Mouse (Mus musculus) urinary bladder, postnatal 14 days (tissue): ENCODE measurements around the gene Dcpp1.
"Not testable (repeated sequence)": the region's sequence is repeated elsewhere in the genome, so short reads cannot be mapped to it uniquely, and the experiment has no call there.

ENCODE experiments used
- DNase-seq: peaks from one replicate; pipeline ENCODE4 v3.0.0; 2021; ENCODE audit warnings: low spot score

Gene Dcpp1

GRCm38 (mm10) chr17:23880576-23880975, at the start of gene Dcpp1, which contains the start of gene Dcpp2:
Gene Dcpp1, plus strand, starts transcription at chr17:23880876.
Gene Dcpp2, plus strand, starts transcription at chr17:23880880.
- DNase-seq = not testable (repeated sequence)

- DNase-seq = no peak
Measured at GRCm38 (mm10) chr17:23831201-23831600, 49.5 kb upstream of the Dcpp1 start.

GRCm38 (mm10) chr17:23836006-23836575, 44.6 kb upstream of the Dcpp1 start, which contains the start of gene Prss33:
Gene Prss33, minus strand, starts transcription at chr17:23836056.
- no peak for DNase-seq

DNA sequence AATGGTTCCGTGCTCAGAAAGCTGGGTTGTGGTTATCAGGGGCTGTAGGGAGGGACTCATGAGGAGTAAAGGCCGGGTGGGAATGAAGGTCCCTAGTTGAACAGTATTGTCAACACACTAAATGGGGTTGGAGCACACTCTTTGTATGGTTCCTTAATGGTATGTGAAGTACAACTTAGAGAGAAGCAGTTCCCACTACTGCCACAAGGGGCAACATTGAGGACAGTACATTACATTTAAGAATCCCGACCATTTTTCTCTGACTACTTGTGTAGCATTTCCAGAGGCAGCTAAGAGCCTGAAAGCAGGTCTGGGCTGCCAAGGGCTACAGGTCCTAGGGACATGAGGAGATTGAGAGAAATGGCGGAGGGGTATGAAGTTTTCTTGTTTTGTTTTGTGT, 39.5 kb upstream of the Dcpp1 start:
- peak; percentile 66 for DNase-seq

GRCm38 (mm10) chr17:23843141-23843811, 37.4 kb upstream of the Dcpp1 start:
- DNase-seq = no peak

- DNase-seq = peak; percentile 57
Measured at GRCm38 (mm10) chr17:23843812-23844273, 36.8 kb upstream of the Dcpp1 start, which contains the start of the genes Prss32 and Prss41. Gene Prss32, plus strand, starts transcription at chr17:23843855. Gene Prss41, minus strand, starts transcription at chr17:23844172.

GRCm38 (mm10) chr17:23850028-23850427, 30.6 kb upstream of the Dcpp1 start:
- DNase-seq = no peak

- DNase-seq = peak; percentile 75
Measured at GRCm38 (mm10) chr17:23850853-23851749, 29.6 kb upstream of the Dcpp1 start.

GRCm38 (mm10) chr17:23853292-23853691, 27.4 kb upstream of the Dcpp1 start:
- DNase-seq = peak; percentile 72

DNA sequence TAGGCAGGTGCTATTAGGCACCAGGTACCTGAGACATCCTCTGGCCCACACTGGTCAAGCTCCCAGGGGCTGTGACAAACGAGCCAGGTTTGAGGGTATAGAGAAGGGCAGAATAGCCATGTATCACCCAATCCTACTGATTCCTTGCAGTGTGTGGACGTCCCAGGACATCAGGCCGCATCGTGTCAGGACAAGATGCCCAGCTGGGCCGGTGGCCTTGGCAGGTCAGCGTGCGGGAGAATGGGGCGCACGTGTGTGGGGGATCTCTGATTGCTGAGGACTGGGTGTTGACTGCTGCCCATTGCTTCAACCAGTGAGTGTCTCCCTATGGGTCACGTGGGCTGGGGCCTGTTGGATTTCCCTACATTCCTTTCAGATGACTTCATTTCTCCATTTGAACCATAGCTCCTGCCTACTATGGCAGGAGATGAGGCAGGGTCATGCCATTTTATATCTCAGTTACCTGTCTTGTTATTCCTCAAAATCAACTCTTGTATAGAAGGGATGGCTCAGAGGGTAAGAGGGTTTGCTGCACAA, 26.4 kb upstream of the Dcpp1 start:
- DNase-seq = no peak

- DNase-seq = peak; percentile 59
Measured at GRCm38 (mm10) chr17:23857193-23857592, 23.5 kb upstream of the Dcpp1 start.

DNA sequence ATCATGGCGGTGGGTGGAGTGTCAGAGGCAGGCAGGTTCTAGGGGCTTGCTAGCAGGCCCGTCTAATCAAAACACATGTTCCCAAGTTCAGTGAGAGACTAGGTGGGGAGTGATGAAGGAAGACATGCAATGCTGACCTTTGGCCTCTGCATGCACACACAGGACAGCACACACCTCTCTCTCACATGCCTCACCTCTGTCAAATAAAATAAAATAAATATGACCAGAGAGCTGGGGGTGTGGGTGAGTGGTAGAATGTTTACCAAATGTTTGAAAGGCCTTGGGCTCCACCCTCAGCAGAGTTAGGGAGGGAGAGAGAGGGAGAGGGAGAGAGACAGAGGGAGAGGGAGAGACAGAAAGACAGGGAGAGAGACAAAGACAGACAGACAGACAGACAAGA, 22.8 kb upstream of the Dcpp1 start:
- DNase-seq = peak; percentile 32

DNA sequence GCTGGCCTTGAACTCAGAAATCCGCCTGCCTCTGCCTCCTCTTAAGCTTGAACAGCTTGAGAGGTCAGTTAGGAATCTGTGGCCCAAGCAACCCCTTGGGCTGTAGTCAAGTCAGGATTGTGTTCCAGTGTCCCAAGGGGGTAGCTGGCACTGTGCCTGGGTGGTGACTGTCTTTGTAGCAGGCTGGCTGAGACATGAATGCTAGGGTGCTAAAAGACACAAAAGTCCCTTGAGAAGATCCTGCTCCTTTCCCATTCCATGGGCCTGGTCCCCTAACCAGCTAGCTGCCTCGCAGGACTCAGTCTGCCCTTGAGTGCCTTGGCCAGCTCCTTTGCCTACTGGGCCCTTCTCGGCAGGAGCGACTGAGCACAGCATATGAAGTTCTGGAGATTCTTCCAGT, 17.8 kb upstream of the Dcpp1 start:
- DNase-seq = no peak

GRCm38 (mm10) chr17:23867756-23868155, 12.9 kb upstream of the Dcpp1 start, which contains the start of gene Prss21:
Gene Prss21, plus strand, starts transcription at chr17:23868056.
- DNase-seq = no peak

- no peak for DNase-seq
Measured at GRCm38 (mm10) chr17:23868513-23868912, 12.2 kb upstream of the Dcpp1 start.

DNA sequence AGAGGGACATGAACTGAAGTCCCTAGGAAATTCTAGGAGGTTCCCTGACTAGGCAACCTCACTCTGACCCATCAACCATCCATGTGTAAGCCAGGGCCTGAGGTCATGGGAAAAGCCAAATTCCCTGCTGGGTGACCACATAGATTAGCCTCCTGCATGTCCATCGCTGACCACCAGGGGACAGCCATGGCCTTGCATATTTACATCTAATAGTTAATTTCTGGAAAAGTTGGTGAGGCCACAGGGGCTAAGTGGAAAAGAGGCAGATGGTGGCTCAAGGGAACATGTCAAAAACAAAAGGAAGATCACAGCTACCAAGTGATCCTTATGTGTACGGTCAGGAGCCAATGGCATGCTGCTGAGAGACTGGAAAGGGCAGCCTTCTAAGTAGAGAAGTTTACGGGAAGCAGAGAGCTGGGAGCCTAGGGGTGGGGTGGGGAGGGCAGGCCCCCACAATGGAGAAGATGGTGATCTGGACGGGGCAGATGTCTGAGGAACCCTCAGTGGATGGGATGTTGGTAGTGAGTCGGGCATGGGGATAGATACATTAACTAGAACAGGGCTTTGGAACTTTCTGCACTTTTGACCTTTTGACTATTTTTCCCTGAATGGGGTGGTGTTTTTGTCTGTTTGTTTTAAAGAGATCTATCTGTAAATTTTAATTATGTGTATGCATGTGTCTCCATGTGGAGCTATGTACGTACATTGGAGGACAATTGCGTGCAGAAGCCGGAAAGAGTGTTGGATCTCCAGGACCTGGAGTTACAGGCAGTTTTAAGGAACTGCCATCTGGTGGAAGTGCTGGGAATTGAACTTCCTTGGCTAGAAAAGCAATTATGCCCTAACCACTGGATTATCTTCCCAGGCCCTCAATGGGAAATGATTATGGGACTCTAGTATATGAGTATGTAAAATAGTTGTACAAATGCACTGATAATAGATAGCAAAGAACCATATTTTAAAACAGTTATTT, 6.5 kb upstream of the Dcpp1 start:
- peak; percentile 68 for DNase-seq

- no peak for DNase-seq
Measured at GRCm38 (mm10) chr17:23876741-23877140, 3.9 kb upstream of the Dcpp1 start.

GRCm38 (mm10) chr17:23877166-23877565, 3.5 kb upstream of the Dcpp1 start:
- no peak for DNase-seq

DNA sequence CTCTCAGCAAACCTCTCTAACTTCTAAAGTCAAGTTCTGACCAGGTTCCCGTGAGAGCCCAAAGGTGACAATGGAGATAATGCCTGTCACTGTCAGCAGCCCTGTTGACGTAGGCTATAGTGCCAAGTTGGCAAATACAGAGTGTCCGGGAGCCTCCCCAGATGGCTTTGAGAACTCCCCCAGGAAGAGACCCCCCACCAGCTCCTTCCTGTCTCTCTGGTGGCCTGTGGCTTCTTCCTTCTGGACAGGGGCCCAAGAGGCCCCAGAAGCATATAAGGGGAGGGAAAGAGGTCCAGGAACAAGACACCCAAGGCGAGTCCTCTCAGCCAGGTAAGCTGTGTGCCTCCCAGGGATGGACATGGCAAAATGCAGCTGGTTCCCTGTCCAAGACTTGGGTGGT, 36.5 kb downstream of the Dcpp1 start, which contains the start of gene Dcpp3:
Gene Dcpp3 (plus strand): TSS at position 301 of the 400 bp plus-strand sequence.
- DNase-seq = not testable (repeated sequence)

- DNase-seq = peak; percentile 91
Measured at GRCm38 (mm10) chr17:23924531-23925007, 43.9 kb downstream of the Dcpp1 start.

- peak; percentile 72 for DNase-seq
Measured at GRCm38 (mm10) chr17:23925090-23925493, 44.4 kb downstream of the Dcpp1 start.
